Mouse (Mus musculus): ENCODE measurements at regions not wholly inside any gene's neighbourhood (a gene's known extent, or its start where the extent isn't known, plus 50 kb on each side); places are given as distances from the start of the nearest gene placed in this dataset.

DNA sequence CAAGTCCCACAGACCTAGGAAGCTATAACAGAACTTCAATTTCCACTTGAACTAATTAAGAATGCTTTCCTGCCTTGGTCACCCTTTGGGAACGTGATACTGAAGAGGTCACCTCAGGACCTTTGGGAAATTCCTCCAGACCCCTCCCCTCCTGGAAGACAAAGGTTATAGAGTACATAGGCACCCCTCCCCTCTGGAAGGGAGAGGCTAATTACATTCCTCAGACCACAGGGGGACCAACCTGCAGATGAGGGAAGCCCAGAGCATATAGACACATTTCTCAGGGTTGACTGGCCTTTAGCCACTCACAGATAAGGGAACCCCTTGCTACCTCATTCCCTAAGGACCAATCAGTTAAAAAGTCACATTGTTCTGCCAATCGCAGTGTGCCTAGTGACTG, 301.5 kb downstream of the Atp23 start:
- Histone ChIP-seq H3K27me3 (replicated peaks; ENCODE audit: low read depth, poor library complexity, severe bottlenecking) (no peaks in the 10 kb centered on the region), H3K4me1 (no peaks in the 10 kb centered on the region), H3K27ac (replicated peaks) (no peak overlapping the region), H3K36me3 (replicated peaks) (no peaks in the 10 kb centered on the region), H3K9me3 (no peaks in the 10 kb centered on the region), H3K4me3 (no peak overlapping the region)
- DNase-seq (ENCODE audit: low spot score): no peak
- 77% methylated on average over 2 of the region's 2 CpGs for WGBS

DNA sequence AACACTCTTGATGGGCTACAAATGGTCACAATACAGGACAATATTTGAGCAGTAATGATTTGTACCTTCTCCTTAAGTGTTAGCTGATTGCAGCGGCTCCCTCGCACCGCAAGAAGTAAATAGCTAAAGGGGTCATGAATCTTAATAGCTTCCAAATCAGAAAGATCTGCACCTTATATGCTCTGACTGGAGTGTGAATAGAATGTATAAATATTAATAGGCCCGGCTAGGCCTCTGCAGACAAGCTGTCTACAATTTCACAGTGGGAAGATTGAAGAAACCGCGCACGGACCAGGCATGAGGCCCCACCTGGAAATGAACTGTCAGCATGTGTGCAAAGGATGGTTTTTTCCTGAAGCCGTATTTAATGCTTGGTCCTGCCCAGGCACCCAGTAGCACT, 333.0 kb downstream of the Atp23 start:
- Histone ChIP-seq H3K9me3 (no peaks in the 10 kb centered on the region), H3K27me3 (replicated peaks; ENCODE audit: low read depth, poor library complexity, severe bottlenecking) (no peaks in the 10 kb centered on the region), H3K36me3 (replicated peaks) (no peaks in the 10 kb centered on the region), H3K27ac (replicated peaks) (no peak overlapping the region), H3K4me1 (no peaks in the 10 kb centered on the region), H3K4me3 (no peak overlapping the region)
- WGBS: 92% methylated on average over 8 of the region's 8 CpGs
- no peak for DNase-seq (ENCODE audit: low spot score)

DNA sequence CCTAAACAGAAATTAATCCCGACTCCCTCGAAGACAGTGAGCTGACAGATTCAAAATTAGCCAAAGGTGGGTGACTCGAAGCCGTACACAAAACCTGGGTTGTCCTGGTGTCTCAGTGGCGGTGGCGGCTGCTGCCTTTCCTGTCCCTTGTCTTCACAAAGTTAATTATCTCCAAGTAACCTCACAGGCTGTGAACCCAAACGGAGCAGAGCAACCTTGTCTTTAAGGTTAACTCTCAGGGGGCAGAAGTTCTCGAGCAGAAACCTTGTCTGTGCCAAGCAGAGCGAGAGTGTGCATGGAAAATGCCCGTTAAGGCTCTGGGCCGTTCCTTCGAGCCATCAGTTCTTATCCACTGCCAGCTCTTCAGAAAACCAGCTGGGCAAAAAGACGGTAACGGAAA, 335.8 kb downstream of the Atp23 start:
- Histone ChIP-seq H3K27me3 (replicated peaks; ENCODE audit: low read depth, poor library complexity, severe bottlenecking) (no peaks in the 10 kb centered on the region), H3K9me3 (no peaks in the 10 kb centered on the region), H3K4me3 (no peak overlapping the region), H3K36me3 (replicated peaks) (no peaks in the 10 kb centered on the region), H3K27ac (replicated peaks) (no peak overlapping the region), H3K4me1 (no peaks in the 10 kb centered on the region)
- WGBS: 79% methylated on average over 14 of the region's 14 CpGs
- no peak for DNase-seq (ENCODE audit: low spot score)

- WGBS: 86% methylated on average over 7 of the region's 7 CpGs
- no peak overlapping the region for H3K4me3 ChIP-seq
- H3K27ac ChIP-seq (replicated peaks): no peak overlapping the region
- no peaks in the 10 kb centered on the region for H3K36me3 ChIP-seq (replicated peaks)
- no peaks in the 10 kb centered on the region for H3K4me1 ChIP-seq
- DNase-seq (ENCODE audit: low spot score): no peak
- H3K27me3 ChIP-seq (replicated peaks; ENCODE audit: low read depth, poor library complexity, severe bottlenecking): no peaks in the 10 kb centered on the region
- H3K9me3 ChIP-seq: no peaks in the 10 kb centered on the region
Observed at GRCm38 (mm10) chr10:126555080-126555479, 346.1 kb downstream of the Atp23 start.

DNA sequence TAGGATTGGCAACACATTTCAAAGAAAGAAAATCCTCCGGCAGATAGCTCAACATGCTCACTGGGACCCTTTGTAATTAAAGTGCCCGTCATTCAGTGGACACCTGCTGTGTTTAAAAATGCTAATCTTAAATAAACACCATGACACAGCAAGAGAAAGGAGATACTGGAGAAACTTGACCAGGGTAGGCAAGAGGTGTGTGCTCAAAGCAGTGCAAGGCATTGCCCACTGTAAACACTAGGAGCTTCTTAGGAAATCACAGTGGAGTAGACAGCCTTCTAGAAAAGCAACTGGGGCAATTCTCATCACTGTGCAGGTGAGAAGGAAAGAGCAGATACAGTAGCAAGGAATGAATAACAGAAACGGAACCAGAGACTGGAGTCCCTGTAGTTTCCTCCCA, 369.2 kb downstream of the Atp23 start:
- H3K27ac ChIP-seq (replicated peaks): no peak overlapping the region
- H3K4me1 ChIP-seq: 0 out of 2 replicates have a peak, but pooled peaks cover 7% of the 10 kb centered on the region
- H3K36me3 ChIP-seq (replicated peaks): no peaks in the 10 kb centered on the region
- no peak for DNase-seq (ENCODE audit: low spot score)
- no peak overlapping the region for H3K4me3 ChIP-seq
- whole genome bisulfite sequencing: 45% methylated on average over 3 of the region's 3 CpGs
- H3K27me3 ChIP-seq (replicated peaks; ENCODE audit: low read depth, poor library complexity, severe bottlenecking): no peaks in the 10 kb centered on the region
- no peaks in the 10 kb centered on the region for H3K9me3 ChIP-seq

- DNase-seq (ENCODE audit: low spot score): no peak
- Histone ChIP-seq H3K36me3 (replicated peaks) (no peaks in the 10 kb centered on the region), H3K27me3 (replicated peaks; ENCODE audit: low read depth, poor library complexity, severe bottlenecking) (no peaks in the 10 kb centered on the region), H3K9me3 (no peaks in the 10 kb centered on the region), H3K4me1 (0 out of 2 replicates have a peak, but pooled peaks cover 6% of the 10 kb centered on the region), H3K4me3 (no peak overlapping the region), H3K27ac (replicated peaks) (no peak overlapping the region)
- WGBS: 85% methylated on average over 1 of the region's 1 CpGs
Observed at GRCm38 (mm10) chr10:126531368-126531767, 369.8 kb downstream of the Atp23 start.

GRCm38 (mm10) chr10:126528801-126529200, 372.4 kb downstream of the Atp23 start:
- H3K4me3 ChIP-seq: no peak overlapping the region
- no peaks in the 10 kb centered on the region for H3K36me3 ChIP-seq (replicated peaks)
- H3K27ac ChIP-seq (replicated peaks): no peak overlapping the region
- 0 out of 2 replicates have a peak, but pooled peaks cover 14% of the 10 kb centered on the region for H3K4me1 ChIP-seq
- H3K27me3 ChIP-seq (replicated peaks; ENCODE audit: low read depth, poor library complexity, severe bottlenecking): no peaks in the 10 kb centered on the region
- no peak for DNase-seq (ENCODE audit: low spot score)
- 89% methylated on average over 2 of the region's 2 CpGs for WGBS
- no peaks in the 10 kb centered on the region for H3K9me3 ChIP-seq

- peaks cover 32% of the 10 kb centered on the region for H3K4me1 ChIP-seq
- H3K27ac ChIP-seq (replicated peaks): no peak overlapping the region
- no peak for DNase-seq (ENCODE audit: low spot score)
- 43% methylated on average over 5 of the region's 5 CpGs for WGBS
- no peaks in the 10 kb centered on the region for H3K9me3 ChIP-seq
- no peaks in the 10 kb centered on the region for H3K27me3 ChIP-seq (replicated peaks; ENCODE audit: low read depth, poor library complexity, severe bottlenecking)
- H3K36me3 ChIP-seq (replicated peaks): no peaks in the 10 kb centered on the region
- H3K4me3 ChIP-seq: no peak overlapping the region
Observed at GRCm38 (mm10) chr10:126526186-126526585, 375.0 kb downstream of the Atp23 start.

GRCm38 (mm10) chr10:126521836-126522815, 379.0 kb downstream of the Atp23 start:
- WGBS: 30% methylated on average over 7 of the region's 7 CpGs
- DNase-seq (ENCODE audit: low spot score): peak; percentile 63

GRCm38 (mm10) chr10:126520973-126521372, 380.2 kb downstream of the Atp23 start:
- Histone ChIP-seq H3K4me1 (peaks cover 28% of the 10 kb centered on the region), H3K36me3 (replicated peaks) (no peaks in the 10 kb centered on the region), H3K27ac (replicated peaks) (peak overlapping the region; percentile 44; the same call in 1 of the 2 replicates), H3K9me3 (no peaks in the 10 kb centered on the region), H3K4me3 (no peak overlapping the region), H3K27me3 (replicated peaks; ENCODE audit: low read depth, poor library complexity, severe bottlenecking) (no peaks in the 10 kb centered on the region)
- peak; percentile 28 for DNase-seq (ENCODE audit: low spot score)
- 47% methylated on average over 9 of the region's 9 CpGs for WGBS

More at GRCm38 (mm10) chr10:126521836-126522815, 379.0 kb downstream of the Atp23 start:
- Histone ChIP-seq H3K4me1 (peaks cover 36% of the 10 kb centered on the region), H3K27me3 (replicated peaks; ENCODE audit: low read depth, poor library complexity, severe bottlenecking) (no peaks in the 10 kb centered on the region), H3K9me3 (no peaks in the 10 kb centered on the region), H3K36me3 (replicated peaks) (no peaks in the 10 kb centered on the region), H3K4me3 (no peak overlapping the region), H3K27ac (replicated peaks) (peak overlapping the region; percentile 72)

DNA sequence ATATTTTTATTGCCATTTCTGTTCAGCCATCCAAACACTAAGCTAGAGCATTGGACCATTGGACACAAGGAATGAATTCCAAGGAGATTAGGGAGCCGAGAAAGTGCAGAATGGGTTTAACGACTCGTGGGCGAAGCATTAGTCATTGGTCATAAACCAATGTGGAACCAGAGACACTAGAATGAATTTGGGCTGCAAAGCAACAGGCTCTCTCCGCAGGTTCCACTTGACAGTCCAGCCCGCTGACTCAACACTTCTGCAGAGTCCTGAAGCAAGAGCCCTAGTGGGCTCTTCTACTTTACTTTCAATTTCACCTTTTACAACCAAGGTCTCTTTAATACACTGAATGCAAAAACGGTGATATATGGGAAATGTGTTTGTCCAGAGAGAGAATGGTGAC, 388.0 kb downstream of the Atp23 start:
- H3K9me3 ChIP-seq: no peaks in the 10 kb centered on the region
- WGBS: 90% methylated on average over 7 of the region's 7 CpGs
- H3K36me3 ChIP-seq (replicated peaks): no peaks in the 10 kb centered on the region
- DNase-seq (ENCODE audit: low spot score): no peak
- H3K27ac ChIP-seq (replicated peaks): no peak overlapping the region
- H3K27me3 ChIP-seq (replicated peaks; ENCODE audit: low read depth, poor library complexity, severe bottlenecking): no peaks in the 10 kb centered on the region
- H3K4me1 ChIP-seq: no peaks in the 10 kb centered on the region
- no peak overlapping the region for H3K4me3 ChIP-seq

DNA sequence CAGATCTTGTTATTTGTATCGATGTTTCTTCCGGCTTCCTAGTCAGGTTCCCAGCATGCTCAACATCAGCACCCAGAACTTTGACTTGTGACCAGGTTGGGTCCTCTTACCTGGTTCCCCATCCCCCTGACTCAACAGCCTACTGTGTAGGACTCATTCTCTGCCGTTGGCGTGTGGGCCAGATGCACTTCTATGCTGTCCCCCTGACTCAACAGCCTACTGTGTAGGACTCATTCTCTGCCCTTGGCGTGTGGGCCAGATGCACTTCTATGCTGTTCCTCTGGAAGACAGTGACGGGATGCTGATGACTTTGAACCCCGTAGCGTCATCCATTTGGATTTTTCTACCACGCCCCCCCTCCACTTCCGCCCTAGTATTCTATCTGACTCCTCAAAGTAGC, 389.6 kb downstream of the Atp23 start:
- no peaks in the 10 kb centered on the region for H3K36me3 ChIP-seq (replicated peaks)
- no peak for DNase-seq (ENCODE audit: low spot score)
- WGBS: 94% methylated on average over 10 of the region's 10 CpGs
- H3K27me3 ChIP-seq (replicated peaks; ENCODE audit: low read depth, poor library complexity, severe bottlenecking): no peaks in the 10 kb centered on the region
- no peak overlapping the region for H3K27ac ChIP-seq (replicated peaks)
- H3K9me3 ChIP-seq: no peaks in the 10 kb centered on the region
- H3K4me1 ChIP-seq: no peaks in the 10 kb centered on the region
- H3K4me3 ChIP-seq: no peak overlapping the region

GRCm38 (mm10) chr10:126505988-126506387, 395.2 kb downstream of the Atp23 start:
- Histone ChIP-seq H3K4me1 (no peaks in the 10 kb centered on the region), H3K27ac (replicated peaks) (no peak overlapping the region), H3K27me3 (replicated peaks; ENCODE audit: low read depth, poor library complexity, severe bottlenecking) (no peaks in the 10 kb centered on the region), H3K36me3 (replicated peaks) (no peaks in the 10 kb centered on the region), H3K4me3 (no peak overlapping the region), H3K9me3 (no peaks in the 10 kb centered on the region)
- no peak for DNase-seq (ENCODE audit: low spot score)
- WGBS: 87% methylated on average over 5 of the region's 5 CpGs

All from embryonic facial prominence, embryonic 10.5 days (tissue).